Mouse (Mus musculus): ENCODE data around the gene Piezo1. TPM values are rescaled to one million over a fixed set of nuclear protein-coding genes. Genes with fewer than 3 reads are reported as not detected.
A peak's percentile ranks its signal among the peaks of the same experiment; 100 is the strongest.

Piezo1 gene
- polyA plus RNA-seq, 1 experiment = 32.1 TPM

DNA sequence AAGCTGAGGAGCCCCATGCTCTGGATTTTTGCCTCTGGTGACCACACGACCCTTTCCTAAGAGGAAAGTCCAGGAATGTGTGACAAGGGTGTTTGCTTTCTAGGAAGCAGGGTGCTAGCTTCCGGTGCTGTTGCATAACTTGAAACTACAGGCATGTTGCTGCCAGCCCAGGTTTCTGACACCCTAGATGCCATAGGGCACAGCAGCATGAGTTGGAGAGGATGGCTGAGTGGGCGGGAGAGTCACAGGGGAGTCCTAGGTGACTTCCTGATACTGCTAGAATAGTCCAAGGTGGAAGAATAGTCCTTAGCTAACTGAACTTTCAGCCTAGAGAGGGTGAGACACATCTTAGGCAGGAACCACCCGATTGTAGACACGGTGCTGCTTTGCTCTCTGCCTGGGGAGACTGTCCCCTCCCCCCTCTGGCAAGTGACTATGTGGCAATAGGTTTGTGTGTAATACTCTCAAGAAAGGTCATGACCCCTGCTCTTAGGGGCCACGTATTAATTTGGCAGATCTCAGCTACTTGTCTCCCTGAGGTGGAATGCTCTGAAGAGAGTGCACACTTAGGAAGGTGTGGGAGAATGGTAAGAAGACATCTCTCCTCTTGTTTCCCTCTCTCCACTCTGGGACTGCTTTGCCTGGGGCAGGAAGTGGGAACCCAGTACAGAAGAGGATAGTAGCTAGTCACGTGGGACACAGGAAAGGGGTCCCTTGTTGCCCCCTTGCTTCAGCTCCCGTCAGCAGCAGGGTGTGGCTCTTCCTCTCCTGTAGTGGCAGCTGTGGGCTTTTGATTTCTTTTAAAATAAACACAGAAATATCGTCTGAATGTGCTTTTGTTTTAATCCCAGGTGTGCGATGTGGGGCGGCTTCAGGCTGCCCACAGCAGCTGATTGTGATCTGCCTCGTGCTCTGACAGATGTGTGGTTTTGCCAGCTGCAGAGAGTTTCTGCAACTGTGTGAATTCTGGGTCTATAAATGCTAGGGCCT lies 87.2 kb downstream of the Piezo1 start:
- Histone ChIP-seq H3K4me3 (ENCODE audit: insufficient read depth, low read length) (no peak overlapping the region), H3K4me1 (ENCODE audit: control insufficient read depth, insufficient read depth, low read length) (peaks cover 21% of the 10 kb centered on the region), H3K27ac (ENCODE audit: insufficient read depth, low read depth, low read length) (no peak overlapping the region)
- TF ChIP-seq POLR2A (IDR thresholded peaks at IDR 0.05; ENCODE audit: borderline replicate concordance, low read depth, low read length) (no peak), CTCF (IDR thresholded peaks at IDR 0.05; ENCODE audit: low read depth, low read length) (no peak)

DNA sequence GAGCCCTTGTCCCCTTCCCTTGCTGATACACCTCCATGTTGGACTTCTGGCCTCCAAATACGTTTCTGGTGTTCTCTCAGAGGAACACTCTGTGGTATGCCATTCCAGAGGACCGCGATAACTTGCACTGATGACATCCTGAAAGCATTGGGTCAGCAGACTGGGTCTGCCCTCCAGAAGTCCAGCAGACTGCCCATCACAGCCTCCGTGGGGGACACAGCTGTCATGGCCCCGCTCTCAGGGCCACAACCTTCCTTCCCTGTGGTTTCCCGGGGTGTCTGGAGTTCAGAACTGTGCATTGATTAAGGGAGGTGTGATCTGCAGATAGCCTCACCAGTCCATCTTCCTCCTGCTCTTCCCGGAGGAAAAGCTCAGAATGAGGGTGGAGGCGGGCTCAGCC lies 88.6 kb downstream of the Piezo1 start:
- no peak for TF ChIP-seq POLR2A (IDR thresholded peaks at IDR 0.05; ENCODE audit: borderline replicate concordance, low read depth, low read length)
- no peak for TF ChIP-seq CTCF (IDR thresholded peaks at IDR 0.05; ENCODE audit: low read depth, low read length)
- Histone ChIP-seq H3K4me3 (ENCODE audit: insufficient read depth, low read length) (no peak overlapping the region), H3K4me1 (ENCODE audit: control insufficient read depth, insufficient read depth, low read length) (peaks cover 21% of the 10 kb centered on the region), H3K27ac (ENCODE audit: insufficient read depth, low read depth, low read length) (no peak overlapping the region)

DNA sequence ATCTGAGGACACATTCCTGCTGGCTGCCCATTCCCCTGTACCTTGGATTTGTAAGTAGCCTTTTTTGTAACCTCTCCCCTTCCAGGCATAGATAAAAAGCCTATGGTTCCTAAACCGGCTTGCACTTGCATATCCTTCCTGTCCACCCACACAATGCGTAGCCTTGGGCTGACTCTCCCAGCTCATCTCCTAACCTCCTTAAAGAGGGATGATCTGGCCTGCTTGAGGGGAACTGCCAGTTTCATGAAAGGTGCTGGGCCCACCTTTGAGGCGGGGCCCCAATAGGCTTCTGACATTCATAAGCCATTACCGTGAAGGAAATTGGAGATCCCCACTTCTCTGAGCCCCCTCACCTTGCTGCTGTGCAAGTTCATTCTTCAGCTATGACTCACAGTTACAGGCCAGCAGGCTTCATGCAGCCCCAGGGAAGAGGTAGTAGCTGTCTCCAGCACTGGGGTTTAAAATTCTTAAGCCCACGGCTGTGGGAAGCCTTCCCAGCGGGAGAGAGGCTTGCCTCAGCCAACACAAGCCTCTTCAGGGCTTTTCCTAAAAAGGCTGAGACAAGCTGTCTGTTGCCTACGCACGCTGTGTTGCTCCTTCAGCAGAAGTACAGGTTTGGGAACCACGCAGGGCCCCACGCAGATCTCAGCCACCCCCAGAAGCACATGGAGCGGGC lies 89.5 kb downstream of the Piezo1 start:
- H3K4me1 ChIP-seq (ENCODE audit: control insufficient read depth, insufficient read depth, low read length) = peaks cover 21% of the 10 kb centered on the region

DNA sequence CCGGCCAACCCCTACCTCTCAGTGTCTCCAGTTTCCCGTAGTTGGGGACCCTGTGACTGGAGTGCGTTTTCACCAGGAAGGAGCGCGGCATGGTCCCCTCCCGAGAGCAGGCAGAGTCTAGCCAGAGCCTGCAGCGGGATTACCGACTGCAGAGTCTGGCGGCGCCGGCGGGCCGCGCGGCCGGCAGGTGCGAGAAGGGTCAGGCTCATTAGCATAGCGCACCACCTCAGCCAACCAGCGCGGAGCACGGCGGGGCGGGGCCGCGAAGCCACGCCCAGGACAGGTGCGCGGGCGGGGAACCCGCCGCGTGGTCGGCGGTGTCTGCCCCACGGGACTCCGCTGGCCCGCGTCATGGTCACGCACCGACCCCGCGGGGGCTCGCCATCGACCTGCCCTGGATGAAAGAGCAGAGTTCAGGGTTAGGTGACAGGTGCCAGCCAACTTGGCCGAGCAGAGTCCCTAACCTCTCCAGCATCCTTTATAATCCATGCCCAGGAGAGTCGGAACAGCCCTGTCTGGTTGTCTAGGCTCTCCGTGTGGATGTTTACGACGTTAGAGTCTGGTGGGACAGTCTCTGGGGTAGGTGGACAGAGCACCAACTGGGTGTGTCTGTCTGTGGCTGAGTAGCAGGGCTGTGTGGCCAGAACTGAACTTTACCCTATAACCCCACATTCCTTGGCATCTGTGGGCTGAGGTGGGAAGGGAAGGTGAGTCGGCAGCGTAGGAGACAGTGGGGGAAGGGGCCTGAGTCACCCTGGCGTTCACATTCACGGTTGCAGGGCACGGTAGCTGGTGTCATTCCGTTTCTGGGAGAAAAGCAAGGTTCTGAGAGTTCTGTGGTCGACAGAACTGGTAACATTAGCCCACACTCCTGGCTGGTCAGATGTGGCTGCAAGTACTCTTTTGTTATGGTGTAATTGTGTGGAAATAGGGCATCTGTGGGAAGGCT lies 90.3 kb downstream of the Piezo1 start, which contains the start of gene Snai3:
Snai3 (minus strand) TSS at position 210 of the 949 bp plus-strand sequence.
- H3K4me3 ChIP-seq (ENCODE audit: insufficient read depth, low read length) = peak within 1 kb of the TSS; percentile 6; the same call in 1 of the 2 replicates
- TF ChIP-seq CTCF (IDR thresholded peaks at IDR 0.05; ENCODE audit: low read depth, low read length) (no peak), POLR2A (IDR thresholded peaks at IDR 0.05; ENCODE audit: borderline replicate concordance, low read depth, low read length) (no peak)
- no peak within 1 kb of the TSS for H3K27ac ChIP-seq (ENCODE audit: insufficient read depth, low read depth, low read length)
- peaks cover 21% of the 10 kb centered on the region for H3K4me1 ChIP-seq (ENCODE audit: control insufficient read depth, insufficient read depth, low read length)

More for the DNA sequence above, 89.5 kb downstream of the Piezo1 start:
- no peak for TF ChIP-seq POLR2A (IDR thresholded peaks at IDR 0.05; ENCODE audit: borderline replicate concordance, low read depth, low read length)
- no peak for TF ChIP-seq CTCF (IDR thresholded peaks at IDR 0.05; ENCODE audit: low read depth, low read length)
- Histone ChIP-seq H3K4me3 (ENCODE audit: insufficient read depth, low read length) (no peak overlapping the region), H3K27ac (ENCODE audit: insufficient read depth, low read depth, low read length) (no peak overlapping the region)

DNA sequence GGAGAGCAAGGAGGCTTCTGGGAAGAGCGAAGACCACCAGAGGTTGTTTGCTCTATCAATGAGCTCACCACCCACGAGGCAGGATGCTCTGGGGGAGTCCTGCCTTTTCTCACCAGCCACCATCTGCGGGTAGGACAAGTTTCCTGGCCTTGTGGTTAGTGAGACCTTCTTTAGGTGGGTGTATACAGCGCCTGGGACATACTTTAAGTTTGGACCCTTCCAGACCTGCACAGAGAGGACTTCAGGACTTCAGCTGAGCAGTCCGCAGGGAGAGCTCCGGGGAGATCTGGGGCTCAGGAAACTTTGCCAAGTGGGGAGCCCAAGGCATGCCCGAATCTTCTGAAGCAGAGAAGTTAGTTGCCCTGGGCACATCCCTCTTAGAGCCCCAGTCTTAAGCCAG lies 91.1 kb downstream of the Piezo1 start:
- Histone ChIP-seq H3K27ac (ENCODE audit: insufficient read depth, low read depth, low read length) (no peak overlapping the region), H3K4me3 (ENCODE audit: insufficient read depth, low read length) (no peak overlapping the region), H3K4me1 (ENCODE audit: control insufficient read depth, insufficient read depth, low read length) (peaks cover 18% of the 10 kb centered on the region)
- TF ChIP-seq POLR2A (IDR thresholded peaks at IDR 0.05; ENCODE audit: borderline replicate concordance, low read depth, low read length) (no peak), CTCF (IDR thresholded peaks at IDR 0.05; ENCODE audit: low read depth, low read length) (no peak)

DNA sequence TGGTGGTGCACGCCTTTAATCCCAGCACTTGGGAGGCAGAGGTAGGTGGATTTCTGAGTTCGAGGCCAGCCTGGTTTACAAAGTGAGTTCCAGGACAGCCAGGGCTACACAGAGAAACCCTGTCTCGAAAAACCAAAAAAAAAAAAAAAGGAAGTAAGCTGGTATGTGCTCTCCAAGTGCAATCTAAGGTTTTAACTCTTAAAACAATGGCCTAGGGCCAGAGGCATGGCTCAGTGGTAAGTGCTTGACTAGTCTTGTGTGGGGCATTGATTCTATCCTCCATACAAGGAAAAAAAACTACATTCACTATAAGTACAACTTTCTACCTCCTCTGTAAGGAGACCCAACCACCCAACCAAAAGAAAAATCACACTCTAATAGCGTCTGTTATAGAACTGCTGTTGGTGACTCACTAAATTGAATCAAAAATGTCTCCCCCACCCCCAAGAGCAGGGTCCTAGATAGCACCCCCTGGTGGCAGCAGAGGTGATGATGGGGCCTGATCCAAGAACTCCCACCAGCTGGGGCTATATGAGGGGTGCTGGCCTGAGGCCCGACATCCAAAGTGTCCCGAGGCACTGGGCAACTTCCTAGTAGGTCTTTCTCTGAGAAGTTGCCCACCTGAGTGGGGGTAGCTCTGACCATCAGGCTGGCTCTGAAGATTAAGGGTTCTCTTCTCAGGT lies 91.8 kb downstream of the Piezo1 start:
- Histone ChIP-seq H3K4me1 (ENCODE audit: control insufficient read depth, insufficient read depth, low read length) (peaks cover 21% of the 10 kb centered on the region), H3K4me3 (ENCODE audit: insufficient read depth, low read length) (no peak overlapping the region), H3K27ac (ENCODE audit: insufficient read depth, low read depth, low read length) (no peak overlapping the region)
- TF ChIP-seq CTCF (IDR thresholded peaks at IDR 0.05; ENCODE audit: low read depth, low read length) (no peak), POLR2A (IDR thresholded peaks at IDR 0.05; ENCODE audit: borderline replicate concordance, low read depth, low read length) (no peak)

DNA sequence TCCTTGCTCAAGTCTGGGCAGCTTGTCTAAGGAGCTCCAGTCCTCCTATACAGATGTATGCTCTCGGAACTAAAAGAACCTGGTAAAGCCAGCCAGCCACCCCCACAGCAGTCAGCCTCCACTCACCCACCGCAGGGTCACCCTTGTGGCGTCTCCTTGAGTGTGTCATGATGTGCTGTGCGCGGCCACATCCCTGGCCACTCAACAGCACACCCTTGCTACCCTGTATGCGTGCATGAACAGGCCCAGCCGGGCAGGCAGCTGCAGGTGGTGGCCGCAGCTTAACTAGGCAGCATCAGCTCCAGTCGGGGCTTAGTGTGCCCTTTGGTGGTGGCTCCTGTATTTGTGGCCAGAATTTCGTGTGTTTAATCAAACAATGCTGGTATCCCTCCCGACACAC lies 94.0 kb downstream of the Piezo1 start:
- H3K4me3 ChIP-seq (ENCODE audit: insufficient read depth, low read length) = no peak overlapping the region
- no peak for TF ChIP-seq CTCF (IDR thresholded peaks at IDR 0.05; ENCODE audit: low read depth, low read length)
- no peak for TF ChIP-seq POLR2A (IDR thresholded peaks at IDR 0.05; ENCODE audit: borderline replicate concordance, low read depth, low read length)
- peaks cover 14% of the 10 kb centered on the region for H3K4me1 ChIP-seq (ENCODE audit: control insufficient read depth, insufficient read depth, low read length)

DNA sequence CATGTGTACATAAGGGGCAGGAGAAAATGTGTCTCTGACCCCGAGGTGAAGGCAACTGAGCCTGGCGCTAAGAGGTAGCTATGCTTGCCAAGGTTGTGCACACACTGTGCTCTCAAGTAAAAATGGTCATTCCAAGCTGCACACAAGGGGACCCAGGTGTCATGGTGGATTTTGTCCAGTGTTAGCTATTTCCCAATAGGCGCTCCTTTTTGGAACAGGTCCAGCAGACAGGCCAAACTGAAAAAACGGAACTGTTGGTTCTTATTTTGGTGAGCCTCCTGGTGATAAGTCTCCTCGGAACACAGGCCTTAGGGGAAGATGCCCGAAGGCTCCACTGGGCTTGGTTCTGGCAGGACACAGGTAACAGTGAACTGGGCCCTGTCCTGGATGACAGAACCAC lies 96.7 kb downstream of the Piezo1 start:
- Histone ChIP-seq H3K4me3 (ENCODE audit: insufficient read depth, low read length) (no peak overlapping the region), H3K4me1 (ENCODE audit: control insufficient read depth, insufficient read depth, low read length) (peaks cover 8% of the 10 kb centered on the region), H3K27ac (ENCODE audit: insufficient read depth, low read depth, low read length) (no peak overlapping the region)
- TF ChIP-seq POLR2A (IDR thresholded peaks at IDR 0.05; ENCODE audit: borderline replicate concordance, low read depth, low read length) (no peak), CTCF (IDR thresholded peaks at IDR 0.05; ENCODE audit: low read depth, low read length) (no peak)

More for the DNA sequence above, 94.0 kb downstream of the Piezo1 start:
- no peak overlapping the region for H3K27ac ChIP-seq (ENCODE audit: insufficient read depth, low read depth, low read length)

Data from bone marrow macrophage, adult 2 months (primary cell).